Mouse (Mus musculus) thymus, adult 2 months (tissue): ENCODE data around the gene Setd2.

Experiments used
- CTCF ChIP-seq: fragments of 200-500 bp; IDR thresholded peaks from 2 replicates; pipeline ENCODE4 v1.5.1; 2012; ENCODE audit warnings: mild to moderate bottlenecking, control low read depth, low read length, moderate library complexity, borderline replicate concordance; ENCODE audit not compliant: control insufficient read depth, poor library complexity, insufficient read depth; ENCODE audit errors: extremely low read depth
- POLR2A ChIP-seq: fragments of 200-500 bp; IDR thresholded peaks from 2 replicates; pipeline ENCODE4 v1.6.1; 2012; ENCODE audit warnings: mild to moderate bottlenecking, low read length, control low read depth, moderate library complexity; ENCODE audit not compliant: control insufficient read depth, poor library complexity, insufficient read depth; ENCODE audit errors: extremely low read depth

- TF ChIP-seq POLR2A (no peak), CTCF (no peak)
Observed at GRCm38 (mm10) chr9:110625350-110625908, 93.0 kb downstream of the Setd2 start.
